In the genomic region with DNA sequence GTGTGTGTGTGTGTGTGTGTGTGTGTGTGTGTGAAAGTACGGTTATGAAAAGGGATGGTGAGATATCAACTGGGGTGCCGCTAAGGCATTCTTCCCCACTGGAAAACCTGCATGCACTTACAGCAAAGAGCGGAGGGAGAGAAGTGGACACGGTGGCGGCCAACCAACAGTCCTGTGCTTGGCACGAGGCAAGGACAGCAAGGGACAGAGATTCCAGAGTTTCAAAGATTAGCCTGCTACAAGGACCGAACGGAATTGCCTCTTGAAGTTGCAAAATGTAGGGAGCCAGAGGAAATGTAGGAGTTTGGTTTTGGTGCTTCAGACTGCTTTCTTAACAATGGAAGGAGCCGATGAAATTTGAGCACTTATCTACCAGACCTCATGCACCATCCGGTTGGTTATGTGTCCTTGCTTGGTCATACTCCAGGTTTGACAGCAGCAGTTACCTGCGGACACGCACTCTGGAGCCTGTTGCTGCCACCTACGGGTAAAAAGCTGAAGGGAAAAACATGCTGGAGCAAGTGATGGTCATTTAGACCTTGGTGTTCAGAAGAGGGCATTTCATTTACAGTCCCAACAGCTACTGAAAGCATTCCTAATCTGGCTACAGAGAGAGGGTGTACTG, we compare ENCODE assay signal across 8 mouse cellular contexts. TPM values are rescaled to one million over a fixed set of nuclear protein-coding genes. Genes with fewer than 3 reads are reported as not detected.
DNase-seq lines count a peak whose midpoint lies in the region; ATAC-seq and TF ChIP-seq lines count a peak whose summit lies in the region.

No protein-coding gene starts in this region.

- peak overlapping the region; percentile 79; the same call in 1 of the 2 replicates for H3K9ac ChIP-seq in limb, embryonic 13.5 days
- H3K9ac ChIP-seq in midbrain, postnatal 0 days (replicated peaks; ENCODE audit: low read length, poor library complexity, severe bottlenecking), result peak overlapping the region; percentile 93

- no peaks in the 10 kb centered on the region for H3K36me3 ChIP-seq in embryonic facial prominence, embryonic 10.5 days (replicated peaks)
- no peaks in the 10 kb centered on the region for H3K36me3 ChIP-seq in limb, embryonic 13.5 days
- no peaks in the 10 kb centered on the region for H3K36me3 ChIP-seq in midbrain, postnatal 0 days (ENCODE audit: insufficient read depth, low read length)

- 5% methylated on average over 13 of the region's 13 CpGs for WGBS in embryonic facial prominence, embryonic 10.5 days
- 3% methylated on average over 13 of the region's 13 CpGs for WGBS in limb, embryonic 13.5 days
- WGBS in midbrain, postnatal 0 days, result under 1% methylated on average over 13 of the region's 13 CpGs

- peak; percentile 89 for TF ChIP-seq CTCF in midbrain, postnatal 0 days (IDR thresholded peaks at IDR 0.05)

- no peaks in the 10 kb centered on the region for H3K9me3 ChIP-seq in embryonic facial prominence, embryonic 10.5 days
- no peaks in the 10 kb centered on the region for H3K9me3 ChIP-seq in limb, embryonic 13.5 days
- no peaks in the 10 kb centered on the region for H3K9me3 ChIP-seq in midbrain, postnatal 0 days (ENCODE audit: low read length)

- peak overlapping the region; percentile 82 for H3K4me3 ChIP-seq in embryonic facial prominence, embryonic 10.5 days
- H3K4me3 ChIP-seq in limb, embryonic 13.5 days, result peak overlapping the region; percentile 72
- H3K4me3 ChIP-seq in midbrain, postnatal 0 days (ENCODE audit: low read depth, low read length), result peak overlapping the region; percentile 90

- H3K4me2 ChIP-seq in limb, embryonic 13.5 days (replicated peaks), result peak overlapping the region; percentile 92
- peak overlapping the region; percentile 49 for H3K4me2 ChIP-seq in midbrain, postnatal 0 days (ENCODE audit: low read depth, low read length, poor library complexity, severe bottlenecking)

- H3K4me1 ChIP-seq in embryonic facial prominence, embryonic 10.5 days, result peaks cover 6% of the 10 kb centered on the region
- H3K4me1 ChIP-seq in limb, embryonic 13.5 days, result 0 out of 2 replicates have a peak, but pooled peaks cover 2% of the 10 kb centered on the region
- no peaks in the 10 kb centered on the region for H3K4me1 ChIP-seq in midbrain, postnatal 0 days (ENCODE audit: insufficient read depth, low read length)

- peak; percentile 31 for DNase-seq in adrenal gland, postnatal 14 days
- DNase-seq in embryonic facial prominence, embryonic 10.5 days (ENCODE audit: low spot score), result peak; percentile 61
- DNase-seq in heart, adult 9 months (ENCODE audit: low spot score in 2 of 2), result peak; percentile 1 to 18
- DNase-seq in kidney, adult 9 months, result peak; percentile 74
- peak; percentile 80 for DNase-seq in midbrain, postnatal 0 days (ENCODE audit: low spot score)
- DNase-seq in testis, postnatal 10 days (ENCODE audit: low spot score), result peak; percentile 64
- no peak for DNase-seq in spleen, adult 12 weeks (ENCODE audit: low spot score)

- peaks cover 23% of the 10 kb centered on the region for H3K27me3 ChIP-seq in embryonic facial prominence, embryonic 10.5 days (replicated peaks; ENCODE audit: low read depth, poor library complexity, severe bottlenecking)
- peaks cover 33% of the 10 kb centered on the region for H3K27me3 ChIP-seq in limb, embryonic 13.5 days
- no peaks in the 10 kb centered on the region for H3K27me3 ChIP-seq in midbrain, postnatal 0 days (ENCODE audit: insufficient read depth, low read length)

- no peak overlapping the region; the same call in 1 of the 2 replicates for H3K27ac ChIP-seq in embryonic facial prominence, embryonic 10.5 days (replicated peaks)
- H3K27ac ChIP-seq in limb, embryonic 13.5 days, result no peak overlapping the region
- H3K27ac ChIP-seq in midbrain, postnatal 0 days (ENCODE audit: low read depth, low read length), result peak overlapping the region; percentile 86

- ATAC-seq in limb, embryonic 13.5 days (ENCODE audit: low FRiP score, low read depth), result peak; percentile 55; the same call in 1 of the 2 replicates
- peak; percentile 77 for ATAC-seq in midbrain, postnatal 0 days (ENCODE audit: low FRiP score)

RNA-seq across cellular contexts. Expression of gene Nkain2, which starts 0.4 kb away (rescaled TPM):
- total RNA-seq in adrenal gland, postnatal 14 days (2021), result 0.26 and 0.56 TPM in 2 replicates
- polyA plus RNA-seq in embryonic facial prominence, embryonic 10.5 days (2016; fragmentation: Nextera tagmentation; extraction: Ambion mirVana), result 0.36 TPM in 1 of 2 replicates, not detected in the other
- polyA plus RNA-seq in limb, embryonic 13.5 days (2015; fragmentation: Nextera tagmentation; extraction: Ambion mirVana), result 0.51 and 1.1 TPM in 2 replicates
- 45.0 and 68.5 TPM in 2 replicates for total RNA-seq in midbrain, postnatal 0 days (2014; rRNA removed)
- 17.8 and 23.3 TPM in 2 replicates for polyA plus RNA-seq in midbrain, postnatal 0 days (2015; fragmentation: Nextera tagmentation; extraction: Ambion mirVana)
